Mouse (Mus musculus) forelimb bud, embryonic 11.5 days (tissue): ENCODE results near the gene Sema3b.
"Not testable (repeated sequence)": the region's sequence is repeated elsewhere in the genome, so short reads cannot be mapped to it uniquely, and the experiment has no call there.

Experiments used
- DNase-seq: peaks from one replicate; pipeline ENCODE4 v3.0.0-alpha.2; 2012; ENCODE audit warnings: low read depth, low spot score

The Sema3b gene

GRCm38 (mm10) chr9:107570016-107570415, 39.0 kb downstream of the Sema3b start:
- no peak for DNase-seq

GRCm38 (mm10) chr9:107569270-107569669, 39.8 kb downstream of the Sema3b start:
- DNase-seq: no peak

GRCm38 (mm10) chr9:107568331-107569261, 40.4 kb downstream of the Sema3b start:
- peak; percentile 89 for DNase-seq

DNA sequence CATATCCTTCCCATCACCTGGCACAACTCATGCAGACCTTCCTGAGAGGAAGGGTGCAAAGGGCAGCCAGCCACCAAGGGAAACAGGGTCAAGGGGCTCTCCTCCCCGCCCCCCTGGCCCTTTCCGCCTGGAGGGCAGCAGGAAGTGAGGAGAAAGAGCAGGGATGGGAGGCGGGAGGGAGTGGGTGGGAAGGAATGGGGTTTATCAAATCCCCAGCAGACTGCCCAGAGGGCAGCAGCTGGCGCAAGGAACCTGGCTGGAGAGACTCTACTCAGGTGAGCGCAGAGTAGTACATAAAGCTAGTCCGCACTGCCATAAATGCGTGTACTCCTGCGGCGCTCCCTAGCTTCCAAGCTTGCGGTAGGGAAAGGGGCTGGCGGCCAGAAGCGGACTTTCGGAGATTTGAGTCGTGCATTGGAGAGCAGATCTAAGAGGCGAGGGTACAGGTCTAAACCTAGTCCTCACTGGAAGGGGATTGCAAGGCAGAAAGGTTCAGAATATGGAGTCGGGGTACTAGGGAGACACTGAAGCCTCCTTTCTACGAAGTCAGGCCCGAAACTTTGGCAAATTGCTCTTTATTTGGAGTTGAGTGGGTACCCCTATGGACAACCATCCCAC, 41.2 kb downstream of the Sema3b start, which contains the start of gene Hyal2:
Gene Hyal2 (plus strand): TSS at position 244 of the 618 bp plus-strand sequence.
- DNase-seq: no peak

DNA sequence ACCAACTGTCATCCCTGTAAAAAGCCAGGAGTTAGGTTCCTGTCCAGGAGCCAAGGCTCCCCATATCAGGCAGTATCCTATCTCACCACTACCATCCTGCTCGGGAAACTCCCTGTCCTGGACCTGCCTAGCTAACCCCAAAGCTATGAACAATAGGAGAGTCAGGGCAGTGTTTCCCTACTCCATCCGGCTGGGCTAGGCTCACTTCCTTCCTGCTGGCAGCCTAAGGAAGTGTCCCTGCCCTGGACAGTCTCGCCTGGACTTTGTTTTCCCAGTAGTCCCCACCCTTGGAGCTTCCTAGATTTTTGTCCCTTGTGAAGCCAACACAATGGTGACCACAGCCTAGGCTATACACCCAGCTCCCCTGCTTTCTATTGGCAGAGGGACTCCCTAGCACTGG, 42.2 kb downstream of the Sema3b start:
- no peak for DNase-seq

GRCm38 (mm10) chr9:107566041-107566709, 42.9 kb downstream of the Sema3b start:
- DNase-seq: peak; percentile 75

DNA sequence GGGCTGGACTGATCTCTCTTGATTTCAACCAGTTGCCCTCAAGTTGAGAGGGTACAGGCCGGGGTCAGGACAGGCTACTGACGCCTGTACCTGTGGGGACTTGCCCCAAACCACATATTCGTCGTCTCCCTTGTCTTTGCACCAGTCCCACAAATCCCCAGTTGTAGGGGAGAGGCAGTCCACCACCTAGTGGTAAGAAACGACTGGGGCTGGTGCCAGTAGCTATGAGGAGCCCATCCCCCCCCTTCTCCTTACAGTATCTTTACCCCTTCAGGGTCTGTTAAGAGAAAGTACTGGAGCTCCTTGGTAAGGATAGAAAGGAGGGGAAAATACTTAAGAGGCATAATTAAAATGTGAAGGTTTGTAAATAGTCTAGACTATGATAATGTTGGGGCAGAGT, 43.5 kb downstream of the Sema3b start:
- DNase-seq: not testable (repeated sequence)

DNA sequence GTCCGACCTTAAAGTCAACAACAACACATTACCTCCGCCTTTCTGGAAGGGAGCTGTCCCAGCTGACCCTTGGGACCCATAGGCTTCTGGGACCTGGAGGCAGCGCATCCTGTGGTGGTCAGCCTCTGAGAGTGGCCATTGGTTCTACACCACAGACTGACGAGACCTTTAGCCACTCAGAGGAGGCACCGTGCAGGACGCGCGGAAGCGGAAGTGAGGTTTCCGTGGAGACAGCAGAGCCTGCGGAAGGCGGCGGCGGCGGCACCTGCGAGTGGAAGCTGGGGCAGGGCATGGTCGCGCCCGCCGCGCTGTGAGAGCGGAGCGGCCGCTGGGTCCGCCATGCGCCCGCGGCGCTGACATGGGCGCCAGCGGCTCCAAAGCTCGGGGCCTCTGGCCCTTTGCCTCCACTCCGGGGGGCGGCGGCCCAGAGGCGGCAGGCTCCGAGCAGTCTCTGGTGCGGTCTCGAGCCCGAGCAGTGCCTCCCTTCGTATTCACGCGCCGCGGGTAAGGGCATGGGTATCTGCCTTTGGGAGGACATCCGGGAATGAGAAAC, 45.9 kb downstream of the Sema3b start, which contains the start of gene Tusc2:
Gene Tusc2 (plus strand): TSS at position 227 of the 553 bp plus-strand sequence.
- DNase-seq: peak; percentile 93

DNA sequence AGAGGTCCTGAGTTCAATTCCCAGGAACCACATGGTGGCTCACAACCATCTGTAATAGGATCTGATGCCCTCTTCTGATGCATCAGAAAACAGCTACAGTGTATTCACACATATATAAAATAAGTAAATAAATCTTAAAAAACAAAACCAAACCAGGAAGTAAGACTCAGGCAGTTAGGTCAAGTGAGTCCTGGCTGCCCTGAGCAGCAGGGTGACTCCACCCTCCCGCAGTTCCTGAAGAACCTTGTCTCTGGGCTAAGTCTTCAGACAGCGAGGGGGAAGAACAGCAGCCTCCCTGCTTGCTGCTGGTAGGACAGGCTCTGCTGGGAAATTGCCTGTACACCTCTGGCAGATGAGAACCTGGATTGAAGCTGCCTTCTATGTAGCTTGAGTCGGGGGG, 52.7 kb downstream of the Sema3b start:
- no peak for DNase-seq

DNA sequence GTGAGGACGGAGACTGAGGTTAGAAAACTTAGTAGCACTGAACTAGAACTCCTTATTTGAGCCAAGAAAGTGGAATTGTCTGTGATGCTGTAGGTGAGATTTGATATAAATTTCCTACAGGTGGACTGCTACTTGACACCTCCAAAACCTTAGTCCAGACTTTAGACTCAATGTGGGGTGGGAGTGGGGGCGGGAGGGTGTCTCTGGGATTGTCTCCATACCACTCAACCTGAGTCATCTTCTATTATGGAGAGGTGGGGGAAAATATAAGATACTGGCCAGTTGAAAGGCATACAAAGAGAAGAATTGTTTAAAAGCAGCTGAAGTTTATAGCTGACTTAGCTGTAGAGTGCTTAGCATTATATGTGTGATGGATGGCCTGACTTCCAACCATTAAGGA, 53.3 kb downstream of the Sema3b start:
- DNase-seq: no peak

GRCm38 (mm10) chr9:107555031-107555457, 54.0 kb downstream of the Sema3b start:
- DNase-seq: no peak

GRCm38 (mm10) chr9:107554319-107554825, 54.7 kb downstream of the Sema3b start:
- DNase-seq: peak; percentile 99

DNA sequence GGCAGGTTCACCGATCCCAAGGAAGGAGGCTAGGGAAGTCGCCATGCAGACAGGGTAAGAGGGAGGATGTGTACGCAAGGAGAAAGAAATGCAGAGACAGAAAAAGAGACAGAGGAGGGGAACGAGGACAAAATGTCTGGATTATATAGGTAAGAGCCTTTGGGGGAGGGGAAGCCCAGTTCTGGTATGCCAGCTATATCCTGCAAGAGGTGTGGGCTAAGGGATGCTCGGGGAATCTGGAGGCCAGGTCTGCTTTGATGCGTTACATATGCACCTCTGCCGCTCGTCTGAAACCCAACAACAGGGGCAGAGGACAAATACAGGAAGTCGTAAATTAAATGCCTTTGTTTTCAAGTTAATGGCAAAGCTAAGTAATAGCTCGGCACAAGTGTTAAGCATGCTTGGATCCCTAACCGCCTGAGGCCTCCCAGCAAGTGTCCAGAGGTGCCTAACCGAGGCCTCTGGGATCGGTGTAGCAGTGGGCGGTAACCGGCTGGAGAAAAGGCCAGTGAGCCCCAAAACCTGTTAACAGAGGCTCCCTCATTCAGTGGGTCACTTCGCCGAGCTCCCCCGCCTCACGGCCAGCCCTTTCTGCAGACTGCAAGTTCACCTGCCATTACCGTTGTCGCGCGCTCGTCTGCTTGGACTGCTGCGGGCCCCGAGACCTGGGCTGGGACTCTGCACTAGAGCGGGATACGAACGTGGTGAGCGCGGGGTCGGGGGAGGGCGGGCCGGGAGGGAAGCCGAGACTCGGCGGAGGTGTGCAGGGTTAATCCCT, 55.3 kb downstream of the Sema3b start:
- peak; percentile 48 for DNase-seq

DNA sequence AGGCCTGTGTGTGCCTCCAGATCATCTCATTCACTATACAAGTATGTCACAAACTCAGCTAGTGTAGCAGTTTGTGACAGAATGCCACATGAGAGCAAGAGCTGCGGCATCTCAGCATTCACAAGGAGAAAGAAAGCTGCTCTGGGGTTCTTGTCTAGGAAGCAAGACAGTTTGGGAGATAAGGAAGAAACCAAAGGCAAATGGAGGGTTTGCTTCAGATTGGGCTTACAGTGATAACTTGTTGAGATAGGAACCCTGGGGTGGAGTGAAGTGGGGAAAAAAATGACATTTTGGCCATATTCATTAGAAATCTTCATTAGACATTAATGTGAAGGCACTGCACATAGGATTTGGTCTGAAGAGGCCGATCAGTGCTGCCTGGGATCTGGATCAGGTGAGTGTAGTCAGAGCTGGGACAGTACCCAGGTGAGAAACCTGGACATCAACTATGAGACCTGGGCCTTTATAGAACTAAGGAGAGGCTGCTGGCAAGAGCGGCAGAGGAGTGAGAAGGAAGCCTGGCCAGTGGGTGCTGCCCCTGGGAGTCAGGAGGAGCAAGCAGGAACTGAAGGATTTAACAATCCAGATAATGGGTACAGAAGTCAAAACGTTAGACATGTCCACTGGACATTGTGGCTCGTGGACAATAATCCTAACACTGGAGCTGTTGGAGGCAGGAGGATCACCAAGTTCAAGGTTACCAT, 56.2 kb downstream of the Sema3b start:
- DNase-seq: no peak

- DNase-seq: no peak
Measured at GRCm38 (mm10) chr9:107551890-107552355, 57.1 kb downstream of the Sema3b start.

DNA sequence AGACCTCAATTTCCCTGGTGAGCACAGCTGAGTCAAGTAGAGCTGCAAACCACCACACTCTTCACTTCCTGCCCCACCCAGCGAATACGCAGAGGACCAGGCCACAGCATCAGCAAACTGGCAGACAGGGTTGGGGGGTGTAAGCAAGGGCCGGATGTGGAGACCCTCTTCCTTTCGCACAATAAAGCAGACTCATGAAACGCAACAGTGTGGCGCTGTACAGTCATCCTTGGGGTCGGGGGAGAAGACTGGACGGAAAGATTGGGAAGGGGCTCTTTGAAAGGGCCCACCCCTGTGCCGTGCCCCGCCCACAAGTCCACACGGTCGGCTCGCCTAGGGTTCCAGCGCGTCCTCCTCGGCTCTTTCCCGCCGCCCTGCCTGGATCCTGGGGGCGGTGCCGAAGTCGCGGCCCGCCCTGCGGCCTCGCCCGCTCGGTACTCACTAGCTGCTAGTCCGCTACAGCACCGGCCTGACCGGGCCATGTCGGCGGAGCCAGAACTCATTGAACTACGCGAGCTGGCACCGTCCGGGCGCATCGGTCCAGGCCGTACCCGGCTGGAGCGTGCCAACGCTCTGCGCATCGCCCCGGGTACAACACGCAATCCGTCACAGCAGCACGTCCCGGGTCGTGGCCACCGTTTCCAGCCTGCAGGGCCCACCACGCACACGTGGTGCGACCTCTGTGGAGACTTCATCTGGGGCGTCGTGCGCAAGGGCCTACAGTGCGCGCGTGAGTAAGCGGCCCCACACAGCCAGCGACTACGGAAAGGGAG, 57.7 kb downstream of the Sema3b start, which contains the start of gene Rassf1:
Gene Rassf1 (plus strand): TSS at position 439 of the 773 bp plus-strand sequence.
- peak; percentile 66 for DNase-seq

- DNase-seq: no peak
Measured at GRCm38 (mm10) chr9:107550491-107551116, 58.4 kb downstream of the Sema3b start.

DNA sequence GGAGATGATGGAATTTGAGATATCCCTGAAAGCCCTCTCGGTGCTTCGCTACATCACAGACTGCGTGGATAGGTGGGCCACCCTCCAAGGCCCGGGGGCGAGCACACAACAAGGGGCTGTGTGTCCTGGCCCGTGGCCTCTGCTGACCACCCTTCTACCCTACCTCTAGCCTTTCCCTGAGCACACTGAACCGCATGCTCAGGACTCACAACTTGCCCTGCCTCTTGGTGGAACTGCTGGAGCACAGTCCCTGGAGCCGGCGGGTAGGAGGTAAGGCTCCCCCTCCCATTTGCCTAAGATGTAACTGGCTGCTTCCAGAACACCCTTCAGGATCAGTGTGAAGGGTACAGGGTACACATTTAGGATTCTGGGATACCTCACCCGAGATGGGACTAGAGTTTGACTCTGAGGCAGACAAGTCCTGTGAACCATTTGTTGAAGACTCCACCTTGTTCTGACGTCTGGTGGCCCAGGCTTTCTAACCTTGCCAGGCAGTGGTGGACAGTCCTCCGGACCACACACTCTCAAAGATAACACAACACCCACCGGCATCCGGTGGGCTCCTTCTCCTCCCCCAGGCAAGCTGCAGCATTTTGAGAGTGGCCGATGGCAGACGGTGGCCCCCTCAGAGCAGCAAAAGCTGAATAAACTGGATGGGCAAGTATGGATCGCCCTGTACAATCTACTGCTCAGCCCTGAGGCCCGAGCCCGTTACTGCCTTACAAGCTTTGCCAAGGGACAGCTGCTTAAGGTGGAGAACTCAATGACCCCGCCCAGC, 59.5 kb downstream of the Sema3b start:
- no peak for DNase-seq
